Mouse (Mus musculus) stomach, postnatal 0 days (tissue): Measurements from ENCODE around the gene Zfp740.

Source experiments
- CTCF ChIP-seq: IDR thresholded peaks from 2 replicates; pipeline ENCODE4 v1.5.1; 2016; ENCODE audit warnings: antibody characterized with exemption, low read depth, mild to moderate bottlenecking, moderate library complexity
- EP300 ChIP-seq: optimal IDR thresholded peaks from 2 replicates; pipeline ENCODE3; 2016; ENCODE audit warnings: antibody characterized with exemption

DNA sequence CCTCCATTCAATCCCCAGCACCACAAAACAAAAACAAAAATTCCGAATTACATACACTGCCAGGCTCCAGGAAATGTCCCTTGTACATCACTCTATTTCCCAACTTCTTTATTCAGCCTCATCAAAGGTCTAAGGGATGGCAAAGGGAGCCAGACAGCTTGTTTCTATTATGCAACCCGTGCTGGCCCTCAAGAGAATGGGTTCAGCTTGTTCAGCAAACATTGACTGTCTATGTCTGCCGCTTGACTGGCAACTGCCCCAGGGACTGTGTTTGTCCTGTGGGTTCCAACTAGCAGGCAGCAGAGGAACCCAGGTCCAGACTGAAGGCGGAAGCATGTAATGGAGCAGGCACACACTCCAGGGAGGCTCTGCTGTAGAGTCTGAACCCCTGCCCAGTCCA, 4.2 kb upstream of the Zfp740 start:
- TF ChIP-seq CTCF: no peak
- no peak for TF ChIP-seq EP300
